Mouse (Mus musculus): ENCODE measurements around the gene Zdhhc1.

Gene Zdhhc1

GRCm38 (mm10) chr8:105476161-105476560, 20.5 kb downstream of the Zdhhc1 start:
- DNase-seq = no peak

GRCm38 (mm10) chr8:105475742-105476141, 21.0 kb downstream of the Zdhhc1 start:
- DNase-seq = peak in 1 of 2 experiments; percentile 18

DNA sequence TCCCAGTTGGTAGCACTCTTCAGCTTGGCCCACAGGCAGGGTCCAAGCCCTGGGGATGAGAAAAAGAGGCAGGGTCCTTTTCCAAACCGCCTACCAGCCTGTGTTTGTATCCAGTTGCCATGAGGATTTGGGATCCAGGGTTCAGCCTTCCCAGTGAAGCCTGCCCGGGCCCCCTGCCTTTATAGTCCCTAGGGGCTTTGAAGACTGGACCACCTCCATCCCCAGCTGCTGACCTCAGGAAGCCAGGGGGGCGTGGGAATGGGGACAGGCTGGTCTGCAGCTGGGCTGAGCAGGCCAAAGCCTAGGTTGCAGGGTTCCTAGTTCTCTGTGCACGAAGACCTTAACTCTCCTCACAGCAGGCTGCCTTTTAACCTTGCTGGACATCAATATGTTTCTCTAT, 21.4 kb downstream of the Zdhhc1 start:
- DNase-seq = peak in 1 of 2 experiments; percentile 45

- DNase-seq = no peak
These were observed 22.0 kb downstream of the Zdhhc1 start for GRCm38 (mm10) chr8:105474680-105475079.

DNA sequence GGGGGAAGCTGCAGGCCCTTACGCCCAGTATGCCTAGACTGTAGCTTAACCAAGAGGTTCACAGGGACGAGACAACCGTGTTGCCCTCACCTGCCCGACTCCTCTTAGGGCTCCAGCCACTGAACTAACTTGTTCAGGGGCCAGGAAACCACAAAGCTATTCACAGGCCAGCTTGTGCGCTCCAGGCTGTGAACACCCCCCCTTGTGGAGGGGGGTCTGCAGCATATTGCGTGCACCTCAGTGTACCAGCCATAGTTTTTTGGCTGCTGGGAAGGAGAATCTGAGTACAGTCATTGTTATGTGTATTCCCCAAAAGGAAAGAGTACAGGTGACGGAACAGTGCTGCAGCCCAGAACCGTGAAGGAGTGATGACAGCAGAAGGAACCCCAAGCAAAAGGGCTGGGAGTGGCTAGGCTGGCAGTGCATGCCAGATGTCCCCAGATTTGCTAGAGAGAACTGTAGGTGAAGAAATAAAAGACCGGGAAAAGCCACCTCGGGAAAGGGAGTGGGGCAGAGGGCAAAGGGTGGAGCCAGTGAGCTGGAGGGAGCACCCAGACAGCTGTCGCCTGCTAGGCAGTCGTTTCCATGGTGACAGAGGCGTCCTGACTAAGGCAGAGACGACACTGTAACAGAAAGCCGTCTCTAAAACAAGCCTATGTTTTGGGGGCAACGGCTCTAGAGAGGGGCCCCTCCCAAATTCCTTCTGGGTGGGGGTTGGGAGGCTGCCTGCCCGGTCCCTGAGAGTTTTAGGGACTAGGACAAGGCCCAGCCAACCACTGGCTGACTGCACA, 22.7 kb downstream of the Zdhhc1 start:
- peak; percentile 65 to 84 for DNase-seq

GRCm38 (mm10) chr8:105472983-105473382, 23.7 kb downstream of the Zdhhc1 start:
- DNase-seq = peak in 1 of 2 experiments; percentile 35

- DNase-seq = peak in 1 of 2 experiments; percentile 36
These were observed 24.2 kb downstream of the Zdhhc1 start for GRCm38 (mm10) chr8:105472414-105472932.

GRCm38 (mm10) chr8:105471314-105472015, 25.2 kb downstream of the Zdhhc1 start, which contains the start of gene Tppp3:
TSS of gene Tppp3 (minus strand) at chr8:105471526.
- peak; percentile 94 to 97 for DNase-seq

DNA sequence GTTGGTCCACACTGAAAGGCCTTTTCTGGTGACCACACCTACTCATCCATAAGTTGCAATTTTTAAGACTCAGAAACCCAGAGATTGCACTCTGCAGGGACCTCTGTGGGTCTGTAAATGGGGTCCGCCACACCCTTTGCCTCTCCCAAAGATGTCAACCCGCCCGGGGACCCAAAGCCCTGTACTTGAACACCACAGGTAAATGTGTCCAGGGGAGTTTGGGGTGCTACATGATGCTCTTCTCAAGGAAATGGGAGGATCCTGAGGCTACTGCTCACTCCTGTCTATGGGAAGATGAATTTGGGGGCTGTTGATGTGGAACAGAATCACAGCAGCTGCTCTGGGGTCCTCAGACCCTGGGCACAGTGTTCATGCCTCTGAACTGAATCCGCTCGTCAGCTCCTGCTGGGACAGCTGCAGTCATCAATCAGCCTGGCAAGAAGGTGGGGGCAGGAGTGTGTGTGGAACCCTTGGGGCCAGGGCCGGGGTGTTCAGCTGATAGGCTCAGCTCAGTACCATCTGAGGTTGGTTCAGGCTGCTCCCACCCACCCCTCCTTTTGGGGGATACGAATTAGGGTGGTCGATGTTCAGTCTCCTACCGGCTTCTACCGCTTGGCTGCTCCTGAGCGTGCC, 25.9 kb downstream of the Zdhhc1 start:
- peak in 1 of 2 experiments; percentile 35 for DNase-seq

- peak in 1 of 2 experiments; percentile 34 for DNase-seq
These were observed 26.4 kb downstream of the Zdhhc1 start for GRCm38 (mm10) chr8:105470262-105470661.

GRCm38 (mm10) chr8:105469816-105470215, 26.9 kb downstream of the Zdhhc1 start:
- DNase-seq = peak in 1 of 2 experiments; percentile 28

GRCm38 (mm10) chr8:105469041-105469695, 27.5 kb downstream of the Zdhhc1 start:
- peak in 1 of 2 experiments; percentile 39 for DNase-seq

- DNase-seq = peak in 1 of 2 experiments; percentile 19
These were observed 28.5 kb downstream of the Zdhhc1 start for GRCm38 (mm10) chr8:105468002-105468720.

GRCm38 (mm10) chr8:105467396-105467985, 29.2 kb downstream of the Zdhhc1 start:
- no peak for DNase-seq

GRCm38 (mm10) chr8:105466700-105467291, 29.9 kb downstream of the Zdhhc1 start:
- DNase-seq = no peak

DNA sequence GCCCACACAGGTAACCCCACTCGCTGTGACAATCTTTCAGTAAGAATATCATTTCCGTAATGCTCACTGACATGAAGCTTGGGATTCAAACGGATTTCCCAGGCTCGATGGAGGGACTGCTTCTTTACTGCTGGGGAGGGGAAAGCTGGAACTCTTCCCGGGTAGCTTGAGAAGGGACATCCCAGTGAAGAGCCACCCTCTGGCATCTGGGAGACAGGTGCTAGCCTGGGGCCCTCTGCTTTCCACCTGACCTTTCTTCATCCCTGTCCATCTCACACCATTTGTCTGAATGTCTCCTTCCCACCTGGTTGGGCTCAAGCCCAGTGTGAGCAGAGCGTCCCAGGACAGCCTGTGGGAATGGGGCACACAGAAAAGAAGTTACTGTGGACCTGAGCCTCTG, 30.5 kb downstream of the Zdhhc1 start:
- no peak for DNase-seq

DNA sequence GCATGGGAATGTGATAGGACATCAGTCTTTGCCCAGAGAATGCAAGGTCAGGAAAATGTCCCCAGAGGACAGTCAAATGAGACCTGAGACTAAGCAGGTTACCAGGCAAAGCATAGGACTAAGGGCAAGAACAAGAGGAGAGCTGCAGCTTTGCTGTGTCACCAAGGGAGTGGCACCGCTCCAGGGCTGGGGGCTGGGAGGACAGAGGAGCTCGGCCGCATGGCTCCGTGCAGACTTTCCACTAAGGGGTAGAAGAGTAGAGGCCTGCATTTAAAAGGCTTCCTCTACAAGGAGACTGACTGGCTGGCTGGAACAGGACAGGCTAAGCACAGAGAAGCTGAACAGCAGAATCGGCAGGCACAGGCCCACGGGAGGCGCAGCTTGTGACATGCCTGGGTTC, 32.1 kb downstream of the Zdhhc1 start:
- DNase-seq = no peak

GRCm38 (mm10) chr8:105461085-105461803, 35.5 kb downstream of the Zdhhc1 start:
- no peak for DNase-seq

- DNase-seq = no peak
These were observed 41.5 kb downstream of the Zdhhc1 start for GRCm38 (mm10) chr8:105455218-105455617.

- DNase-seq = no peak
These were observed 42.6 kb downstream of the Zdhhc1 start for GRCm38 (mm10) chr8:105454088-105454487.

Data from kidney, postnatal 25 days (tissue).